Comparison of ENCODE assay signal across 7 mouse cellular contexts in the genomic region with DNA sequence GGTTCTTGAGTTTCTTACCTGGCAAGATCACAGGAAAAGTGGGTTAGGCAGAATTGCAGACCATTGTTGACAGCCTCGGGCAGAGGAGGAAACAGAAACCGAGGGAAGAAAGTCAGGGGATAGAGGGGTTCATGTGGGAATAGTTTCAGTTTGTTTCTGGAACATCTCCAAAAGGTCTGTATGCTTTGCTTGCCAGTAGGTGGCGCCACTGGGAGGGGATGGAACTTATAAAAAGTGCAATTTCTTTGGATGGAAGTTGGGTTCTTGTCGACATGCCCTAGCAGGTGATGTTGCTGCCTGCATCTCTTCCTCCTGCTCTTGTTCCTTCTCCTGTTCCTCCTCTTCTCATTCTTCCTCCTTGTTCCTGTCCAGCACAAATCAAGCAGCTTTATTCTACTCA.
DNase-seq lines count a peak whose midpoint lies in the region; ATAC-seq lines count a peak whose summit lies in the region.

No protein-coding gene starts in this region.

- no peak for ATAC-seq in erythroid progenitor cell, adult 5-6 weeks (replicated peaks; ENCODE audit: low FRiP score, poor library complexity, severe bottlenecking)

- peak; percentile 41 for DNase-seq in kidney, adult 9 months
- no peak for DNase-seq in kidney, adult 11 months
- peak; percentile 13 for DNase-seq in 3T3-L1 (ENCODE audit: low read depth, low spot score)
- DNase-seq in 416B (ENCODE audit: low read depth), result peak; percentile 24
- peak; percentile 6 to 75 for DNase-seq in kidney, postnatal 36 days
- no peak for DNase-seq in gastrocnemius, adult 8-10 months (ENCODE audit: low spot score in 2 of 2)

Comparison
In these comparisons a context has a peak if more than half of its experiments do, and no peak if none do; other contexts are left out.
1. DNase-seq: peak in kidney, adult 9 months (single experiment), 3T3-L1 (single experiment), 416B (single experiment) and kidney, postnatal 36 days (2 of 2); none in kidney, adult 11 months (single experiment) and gastrocnemius, adult 8-10 months (0 of 2).